Mouse (Mus musculus) liver, adult 2 months (tissue): ENCODE measurements around the gene Zdhhc3. TPM values are rescaled to one million over a fixed set of nuclear protein-coding genes. Genes with fewer than 3 reads are reported as not detected.

Experiments
- DNase-seq: peaks from one replicate; pipeline ENCODE4 v3.0.0-alpha.2; 2011; ENCODE audit warnings: low read depth, low spot score; ENCODE audit errors: extremely low read depth
- H3K27ac ChIP-seq: fragments of 200-500 bp; replicated peaks from 2 replicates; pipeline ENCODE4 v1.5.1; 2012; ENCODE audit warnings: low read depth, mild to moderate bottlenecking, control low read depth, inconsistent platforms, low read length; ENCODE audit not compliant: insufficient read depth
- H3K27me3 ChIP-seq: fragments of 200-500 bp; 2 replicates; pipeline ENCODE4 v1.6.1; 2012; ENCODE audit warnings: mild to moderate bottlenecking, moderate library complexity, low read length, inconsistent platforms; ENCODE audit not compliant: control insufficient read depth, insufficient read depth
- H3K36me3 ChIP-seq: fragments of 200-500 bp; 2 replicates; pipeline ENCODE4 v1.6.1; 2012; ENCODE audit warnings: low read length, inconsistent platforms; ENCODE audit not compliant: control insufficient read depth, insufficient read depth
- H3K4me1 ChIP-seq: fragments of 200-500 bp; 2 replicates; pipeline ENCODE4 v1.6.1; 2011; ENCODE audit warnings: low read length; ENCODE audit not compliant: control insufficient read depth, insufficient read depth
- H3K4me3 ChIP-seq: fragments of 200-500 bp; 2 replicates; pipeline ENCODE4 v1.5.1; 2011; ENCODE audit warnings: low read depth, mild to moderate bottlenecking, control low read depth, low read length, moderate library complexity; ENCODE audit not compliant: insufficient read depth
- H3K79me2 ChIP-seq: fragments of 200-500 bp; 2 replicates; pipeline ENCODE4 v1.6.1; 2012; ENCODE audit warnings: inconsistent platforms, mild to moderate bottlenecking, low read length, moderate library complexity; ENCODE audit not compliant: control insufficient read depth, insufficient read depth
- H3K9ac ChIP-seq: fragments of 200-500 bp; 2 replicates; pipeline ENCODE4 v1.6.1; 2012; ENCODE audit warnings: low read depth, mild to moderate bottlenecking, control low read depth, inconsistent platforms, low read length
- CTCF ChIP-seq: fragments of 200-500 bp; IDR thresholded peaks from 2 replicates; pipeline ENCODE4 v1.5.1; 2011; ENCODE audit warnings: low read depth, low read length, control low read depth
- POLR2A ChIP-seq: fragments of 200-500 bp; IDR thresholded peaks from 2 replicates; pipeline ENCODE4 v1.6.1; 2011; ENCODE audit warnings: low read length, control low read depth; ENCODE audit not compliant: insufficient read depth; ENCODE audit errors: extremely low read depth
- WGBS: fragments of 180-500 bp; shearing (Covaris S2); methylation state at CpG from one replicate; pipeline ENCODE4 v1.1.7; 2018; 5-methylcytosine and 5-hydroxymethylcytosine counted together
- polyA plus RNA-seq: library from polyadenylated mRNA; depleted of rRNA; stranded (reverse); fragments of >200 nt; gene quantifications from 2 replicates; pipeline ENCODE4 v1.2.3, GENCODE M21; 2012
- total RNA-seq: library from RNA; depleted of rRNA; stranded (reverse); fragments of >200 nt; gene quantifications from 2 replicates; pipeline ENCODE4 v1.2.3, GENCODE M21; 2014

Zdhhc3 gene
- total and polyA plus RNA-seq, 2 experiments = 12.6 to 45.1 TPM

- no peaks in the 10 kb centered on the region; the same call in 1 of the 2 replicates for H3K4me1 ChIP-seq
- no peak overlapping the region for H3K9ac ChIP-seq
- TF ChIP-seq CTCF (no peak), POLR2A (no peak)
- DNase-seq = no peak
- WGBS = 44% methylated on average over 29 of the region's 30 CpGs
- no peak overlapping the region for H3K4me3 ChIP-seq
- H3K27ac ChIP-seq = no peak overlapping the region
- H3K79me2 ChIP-seq = no peaks in the 10 kb centered on the region
- H3K27me3 ChIP-seq = 0 out of 2 replicates have a peak, but pooled peaks cover 6% of the 10 kb centered on the region
- no peaks in the 10 kb centered on the region for H3K36me3 ChIP-seq
Measured at GRCm38 (mm10) chr9:123156910-123157361, 43.9 kb upstream of the Zdhhc3 start.

GRCm38 (mm10) chr9:123153121-123153520 is 40.1 kb upstream of the Zdhhc3 start:
- Histone ChIP-seq H3K4me3 (no peak overlapping the region), H3K79me2 (no peaks in the 10 kb centered on the region), H3K27ac (no peak overlapping the region), H3K4me1 (no peaks in the 10 kb centered on the region), H3K27me3 (0 out of 2 replicates have a peak, but pooled peaks cover 6% of the 10 kb centered on the region), H3K9ac (no peak overlapping the region), H3K36me3 (no peaks in the 10 kb centered on the region)
- TF ChIP-seq POLR2A (no peak), CTCF (no peak)
- peak; percentile 64 for DNase-seq
- WGBS = 69% methylated on average over 2 of the region's 2 CpGs

- WGBS = 71% methylated on average over 3 of the region's 3 CpGs
- Histone ChIP-seq H3K27me3 (0 out of 2 replicates have a peak, but pooled peaks cover 6% of the 10 kb centered on the region), H3K36me3 (no peaks in the 10 kb centered on the region), H3K9ac (no peak overlapping the region), H3K4me1 (no peaks in the 10 kb centered on the region), H3K79me2 (no peaks in the 10 kb centered on the region), H3K4me3 (no peak overlapping the region), H3K27ac (no peak overlapping the region)
- TF ChIP-seq CTCF = no peak
- TF ChIP-seq POLR2A = no peak
- DNase-seq = no peak
Measured at GRCm38 (mm10) chr9:123152026-123152425, 39.0 kb upstream of the Zdhhc3 start.

- H3K27me3 ChIP-seq = 0 out of 2 replicates have a peak, but pooled peaks cover 2% of the 10 kb centered on the region
- TF ChIP-seq POLR2A = no peak
- TF ChIP-seq CTCF = no peak
- H3K36me3 ChIP-seq = no peaks in the 10 kb centered on the region
- H3K27ac ChIP-seq = no peak overlapping the region
- H3K79me2 ChIP-seq = no peaks in the 10 kb centered on the region
- no peak for DNase-seq
- H3K9ac ChIP-seq = no peak overlapping the region
- no peak overlapping the region for H3K4me3 ChIP-seq
- WGBS = 67% methylated on average over 1 of the region's 1 CpGs
- no peaks in the 10 kb centered on the region for H3K4me1 ChIP-seq
Measured at GRCm38 (mm10) chr9:123151561-123151960, 38.6 kb upstream of the Zdhhc3 start.

GRCm38 (mm10) chr9:123150241-123151020 is 37.4 kb upstream of the Zdhhc3 start, which contains the start of gene Clec3b:
Gene Clec3b, plus strand, starts transcription at chr9:123150946.
- Histone ChIP-seq H3K4me3 (no peak within 1 kb of the TSS), H3K27ac (no peak within 1 kb of the TSS)
- WGBS = 77% methylated on average over 5 of the region's 5 CpGs

GRCm38 (mm10) chr9:123148430-123148829 is 35.4 kb upstream of the Zdhhc3 start:
- no peak overlapping the region for H3K4me3 ChIP-seq
- no peaks in the 10 kb centered on the region for H3K36me3 ChIP-seq
- WGBS = 73% methylated on average over 5 of the region's 5 CpGs
- no peaks in the 10 kb centered on the region for H3K27me3 ChIP-seq
- H3K79me2 ChIP-seq = no peaks in the 10 kb centered on the region
- TF ChIP-seq POLR2A = no peak
- TF ChIP-seq CTCF = no peak
- H3K27ac ChIP-seq = no peak overlapping the region
- no peak overlapping the region for H3K9ac ChIP-seq
- DNase-seq = no peak
- no peaks in the 10 kb centered on the region for H3K4me1 ChIP-seq

More at GRCm38 (mm10) chr9:123150241-123151020, 37.4 kb upstream of the Zdhhc3 start, which contains the start of gene Clec3b:
- Histone ChIP-seq H3K79me2 (no peaks in the 10 kb centered on the region), H3K27me3 (no peaks in the 10 kb centered on the region), H3K9ac (no peak within 1 kb of the TSS), H3K4me1 (no peaks in the 10 kb centered on the region), H3K36me3 (no peaks in the 10 kb centered on the region)
- peak; percentile 43 for DNase-seq
- TF ChIP-seq CTCF (no peak), POLR2A (no peak)
